ENCODE assay signal across 8 mouse cellular contexts in genomic region chr19:43905985-43906384, GRCm38 (mm10). TPM values are rescaled to one million over a fixed set of nuclear protein-coding genes. Genes with fewer than 3 reads are reported as not detected.
DNase-seq lines count a peak whose midpoint lies in the region; ATAC-seq lines count a peak whose summit lies in the region.

No protein-coding gene starts in this region.

- no peak for ATAC-seq in heart, embryonic 12.5 days (ENCODE audit: insufficient number of reproducible peaks, low FRiP score)
- ATAC-seq in megakaryocyte, adult 5-6 weeks (ENCODE audit: poor library complexity, severe bottlenecking) = peak; percentile 56

- 44% methylated on average over 5 of the region's 5 CpGs for WGBS in heart, embryonic 12.5 days

- no peaks in the 10 kb centered on the region for H3K4me1 ChIP-seq in heart, embryonic 12.5 days (replicated peaks)

- DNase-seq in heart, postnatal 4 days = peak; percentile 69
- peak; percentile 63 for DNase-seq in urinary bladder, postnatal 14 days (ENCODE audit: low spot score)
- no peak for DNase-seq in urinary bladder, postnatal 4 days (ENCODE audit: low spot score in 2 of 2)
- DNase-seq in gastrocnemius, postnatal 10 days = peak; percentile 49
- no peak for DNase-seq in layer of hippocampus, postnatal 36 days
- no peak for DNase-seq in frontal cortex, postnatal 14 days (ENCODE audit: low spot score in 2 of 2)

- H3K27ac ChIP-seq in heart, embryonic 12.5 days (ENCODE audit: poor library complexity, severe bottlenecking) = no peak overlapping the region

- H3K4me2 ChIP-seq in heart, embryonic 12.5 days = no peak overlapping the region

- no peak overlapping the region for H3K9ac ChIP-seq in heart, embryonic 12.5 days

- no peak overlapping the region for H3K4me3 ChIP-seq in heart, embryonic 12.5 days

- H3K36me3 ChIP-seq in heart, embryonic 12.5 days = peaks cover 60% of the 10 kb centered on the region

- H3K27me3 ChIP-seq in heart, embryonic 12.5 days (replicated peaks) = no peaks in the 10 kb centered on the region

- 0 out of 2 replicates have a peak, but pooled peaks cover 4% of the 10 kb centered on the region for H3K9me3 ChIP-seq in heart, embryonic 12.5 days (replicated peaks)

RNA-seq across cellular contexts. Expression of gene Dnmbp, which starts 34.0 kb away (rescaled TPM):
- total RNA-seq in heart, postnatal 4 days (2021) = 10 to 100 TPM; 12.5 to 13.6 TPM
- polyA plus RNA-seq in heart, embryonic 12.5 days (2016; fragmentation: Nextera tagmentation; extraction: Ambion mirVana) = 11.8 and 11.9 TPM in 2 replicates
- total RNA-seq in gastrocnemius, postnatal 10 days (2021) = 10 to 100 TPM; 12.8 to 16.3 TPM
- 5.4 and 7.2 TPM in 2 replicates for total RNA-seq in megakaryocyte, adult 5-6 weeks (2015)
- 9.7 and 11.1 TPM in 2 replicates for total RNA-seq in megakaryocyte, adult 5-6 weeks (2017)
- 10 to 100 TPM in 1 of 2 experiments, 1 to 10 TPM in 1; 8.1 to 10.1 TPM for total RNA-seq in layer of hippocampus, postnatal 36 days (2021)

Comparison
In these comparisons a context has a peak if more than half of its experiments do, and no peak if none do; other contexts are left out.
1. DNase-seq: peak in heart, postnatal 4 days (single experiment), urinary bladder, postnatal 14 days (single experiment) and gastrocnemius, postnatal 10 days (single experiment); none in urinary bladder, postnatal 4 days (0 of 2), layer of hippocampus, postnatal 36 days (0 of 2) and frontal cortex, postnatal 14 days (0 of 2).